Mouse (Mus musculus) MEL (cell line): ENCODE measurements around the gene Miip.
A peak's percentile ranks its signal among the peaks of the same experiment; 100 is the strongest.

ENCODE experiments used
- BHLHE40 ChIP-seq: IDR thresholded peaks from 2 replicates; pipeline ENCODE4 v1.6.1; 2012; ENCODE audit warnings: low read depth, mild to moderate bottlenecking, inconsistent platforms, low read length, improper control_type of control experiment, borderline replicate concordance
- CTCF ChIP-seq, 3 experiments: IDR thresholded peaks in 2 of 3; conservative IDR thresholded peaks in 1 of 3; 2 replicates each; pipeline ENCODE4 v1.5.1; 2011 to 2012; ENCODE audit warnings: low read length in 3 of 3, low read depth in 2 of 3, mild to moderate bottlenecking in 2 of 3, improper control_type of control experiment in 1 of 3, inconsistent platforms in 1 of 3, mixed read lengths in 1 of 3, moderate library complexity in 1 of 3; ENCODE audit not compliant: control insufficient read depth in 1 of 3, insufficient read depth in 1 of 3, poor library complexity in 1 of 3, severe bottlenecking in 1 of 3
- E2F4 ChIP-seq: IDR thresholded peaks from 2 replicates; pipeline ENCODE4 v1.6.1; 2011; ENCODE audit warnings: low read depth, low read length, improper control_type of control experiment, borderline replicate concordance
- EP300 ChIP-seq, 2 experiments: IDR thresholded peaks; 2 replicates each; pipeline ENCODE4 v1.6.1; 2011; ENCODE audit warnings: improper control_type of control experiment in 2 of 2, low read length in 2 of 2, low read depth in 1 of 2, mild to moderate bottlenecking in 1 of 2
- ETS1 ChIP-seq: IDR thresholded peaks from 2 replicates; pipeline ENCODE4 v1.6.1; 2012; ENCODE audit warnings: low read depth, mild to moderate bottlenecking, inconsistent platforms, low read length, improper control_type of control experiment, moderate library complexity
- MAZ ChIP-seq: IDR thresholded peaks from 2 replicates; pipeline ENCODE4 v1.6.1; 2012; ENCODE audit warnings: low read depth, mild to moderate bottlenecking, inconsistent platforms, low read length, improper control_type of control experiment
- NRF1 ChIP-seq: IDR thresholded peaks from 2 replicates; pipeline ENCODE4 v1.6.1; 2014; ENCODE audit warnings: low read depth, mild to moderate bottlenecking, inconsistent platforms, low read length, improper control_type of control experiment, moderate library complexity; ENCODE audit not compliant: poor library complexity, insufficient read depth, severe bottlenecking
- POLR2A ChIP-seq, 2 experiments: IDR thresholded peaks; 2 replicates each; pipeline ENCODE4 v1.6.1; 2011 to 2012; ENCODE audit warnings: low read length in 2 of 2, mild to moderate bottlenecking in 2 of 2, control low read depth in 1 of 2, improper control_type of control experiment in 1 of 2, low read depth in 1 of 2, moderate library complexity in 1 of 2; ENCODE audit not compliant: control insufficient read depth in 1 of 2, insufficient read depth in 1 of 2, poor library complexity in 1 of 2
- SMC3 ChIP-seq: IDR thresholded peaks from 2 replicates; pipeline ENCODE4 v1.6.1; 2011; ENCODE audit warnings: low read depth, low read length, improper control_type of control experiment
- TAL1 ChIP-seq: IDR thresholded peaks from 2 replicates; pipeline ENCODE4 v1.6.1; 2012; ENCODE audit warnings: mild to moderate bottlenecking, inconsistent platforms, low read length, moderate library complexity, mixed read lengths
- TBP ChIP-seq: IDR thresholded peaks from 2 replicates; pipeline ENCODE4 v1.8.0; 2011; ENCODE audit warnings: low read depth, low read length, improper control_type of control experiment
- USF2 ChIP-seq, 2 experiments: IDR thresholded peaks; 2 replicates each; pipeline ENCODE4 v1.6.1; 2011 to 2012; ENCODE audit warnings: improper control_type of control experiment in 2 of 2, low read length in 2 of 2, borderline replicate concordance in 1 of 2, inconsistent platforms in 1 of 2, low read depth in 1 of 2, mild to moderate bottlenecking in 1 of 2; ENCODE audit not compliant: insufficient read depth in 1 of 2

DNA sequence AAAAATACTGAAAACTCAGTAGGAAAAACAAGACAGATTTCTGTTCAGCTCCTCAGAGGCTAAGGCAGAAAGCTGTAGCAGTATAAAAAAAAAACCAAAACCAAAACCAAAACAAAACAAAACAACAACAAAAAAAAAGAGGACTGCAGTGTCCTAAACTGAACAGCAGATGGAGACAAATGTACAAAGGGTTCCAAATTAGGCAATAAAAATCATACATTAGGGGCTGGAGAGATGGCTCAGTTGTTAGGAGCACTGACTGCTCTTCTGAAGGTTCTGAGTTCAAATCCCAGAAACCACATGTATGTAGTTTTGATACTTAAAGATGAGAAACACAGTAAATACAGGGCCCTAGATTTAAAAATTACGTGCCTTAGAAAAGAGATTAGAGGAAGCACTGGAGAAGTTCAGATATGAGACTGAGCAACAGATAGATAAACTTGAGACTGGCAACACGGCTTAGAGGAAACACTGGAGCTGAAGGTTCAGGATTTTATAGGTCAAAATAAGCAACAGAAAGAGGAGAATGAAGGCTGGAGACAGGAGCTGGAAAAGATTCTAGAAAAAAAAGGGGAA lies 53.9 kb downstream of the Miip start:
- TF ChIP-seq SMC3 (peak; percentile 63), CTCF (IDR thresholded peaks at IDR 0.05 in 2 of 3, conservative IDR thresholded peaks at IDR 0.05 in 1 of 3; ENCODE audit: control insufficient read depth in 1 of 3, insufficient read depth in 1 of 3, low read depth in 2 of 3, low read length in 3 of 3, poor library complexity in 1 of 3, severe bottlenecking in 1 of 3) (peak in 2 of 3 experiments; percentile 48 to 62; a peak in 4 of 6 replicates), POLR2A (IDR thresholded peaks at IDR 0.05; ENCODE audit: control insufficient read depth in 1 of 2, insufficient read depth in 1 of 2, low read depth in 1 of 2, low read length in 2 of 2, poor library complexity in 1 of 2) (no peak), BHLHE40 (no peak), USF2 (IDR thresholded peaks at IDR 0.05; ENCODE audit: borderline replicate concordance in 1 of 2, insufficient read depth in 1 of 2, low read depth in 1 of 2, low read length in 2 of 2) (no peak), MAZ (peak; percentile 27; the same call in 1 of the 2 replicates), EP300 (IDR thresholded peaks at IDR 0.05; ENCODE audit: low read depth in 1 of 2, low read length in 2 of 2) (no peak), NRF1 (no peak), ETS1 (no peak), TBP (peak; percentile 95), E2F4 (no peak), TAL1 (no peak)
